Mouse (Mus musculus): ENCODE results near the gene Acpp. TPM values are rescaled to one million over a fixed set of nuclear protein-coding genes. Genes with fewer than 3 reads are reported as not detected.

Gene Acpp
- total RNA-seq, 2 experiments from 2014 or later: 0.28 to 0.34 TPM

GRCm38 (mm10) chr9:104264567-104264966 lies 73.0 kb downstream of the Acpp start:
- no peak overlapping the region for H3K27ac ChIP-seq
- no peak for DNase-seq (ENCODE audit: extremely low spot score in 1 of 2, low spot score in 2 of 2)
- TF ChIP-seq CTCF (IDR thresholded peaks at IDR 0.05): no peak
- intact Hi-C loops (cut with DNase I): no loop called here
- H3K4me3 ChIP-seq: no peak overlapping the region

- TF ChIP-seq CTCF (IDR thresholded peaks at IDR 0.05): no peak
- peak within 1 kb of the TSS; percentile 99 for H3K4me3 ChIP-seq
- peak within 1 kb of the TSS; percentile 96 for H3K27ac ChIP-seq
- DNase-seq (ENCODE audit: extremely low spot score in 1 of 2, low spot score in 2 of 2): peak; percentile 97 to 99
- intact Hi-C loops (cut with DNase I): no loop called here
Observed at GRCm38 (mm10) chr9:104262823-104263352, 74.7 kb downstream of the Acpp start, which contains the start of gene Dnajc13. Gene Dnajc13, minus strand, starts transcription at chr9:104262930.

DNA sequence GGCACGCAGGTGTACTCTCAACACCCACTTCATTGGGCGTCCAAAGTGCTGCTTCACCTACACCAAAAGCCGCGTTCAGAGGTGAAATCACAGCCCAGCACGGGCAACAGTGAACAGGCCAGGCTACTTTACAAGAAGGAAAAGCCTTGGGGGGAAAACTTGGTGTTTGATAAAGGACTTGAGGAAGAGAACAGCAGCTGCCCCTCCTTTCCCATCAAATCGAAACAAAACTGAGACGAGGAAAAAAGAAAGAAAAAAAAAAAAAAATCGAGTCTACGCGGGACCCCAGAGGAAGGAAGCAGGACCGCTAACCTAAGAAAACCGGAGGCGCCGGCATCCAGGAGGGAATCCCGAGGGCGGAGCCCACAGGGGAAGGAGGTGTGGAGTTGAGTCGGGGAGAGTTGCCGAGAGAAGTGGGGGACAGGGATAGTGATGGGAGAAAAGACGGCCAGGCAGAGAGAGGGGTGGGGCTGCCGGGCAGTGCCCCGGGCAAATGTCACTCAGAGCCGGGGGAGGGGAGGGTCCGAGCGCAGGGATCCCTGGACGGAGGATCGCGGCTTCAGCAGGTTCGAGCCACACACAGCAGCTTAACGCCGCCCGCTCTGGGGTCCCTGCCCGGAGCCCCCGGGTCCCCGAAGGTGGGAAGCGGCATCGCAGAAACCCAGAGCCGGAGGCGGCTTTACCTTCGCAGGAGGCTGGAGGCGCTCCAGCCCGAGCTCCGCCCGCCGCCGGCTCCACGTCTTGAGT lies 75.4 kb downstream of the Acpp start:
- intact Hi-C loops (cut with DNase I): no loop called here
- H3K4me3 ChIP-seq: peak overlapping the region; percentile 99
- no peak for TF ChIP-seq CTCF (IDR thresholded peaks at IDR 0.05)
- peak overlapping the region; percentile 96 for H3K27ac ChIP-seq
- DNase-seq (ENCODE audit: extremely low spot score in 1 of 2, low spot score in 2 of 2): peak in 1 of 2 experiments; percentile 26

GRCm38 (mm10) chr9:104260306-104260705 lies 77.2 kb downstream of the Acpp start:
- no peak for DNase-seq (ENCODE audit: extremely low spot score in 1 of 2, low spot score in 2 of 2)
- Histone ChIP-seq H3K4me3 (no peak overlapping the region), H3K27ac (no peak overlapping the region)
- no peak for TF ChIP-seq CTCF (IDR thresholded peaks at IDR 0.05)
- intact Hi-C loops (cut with DNase I): no loop called here

DNA sequence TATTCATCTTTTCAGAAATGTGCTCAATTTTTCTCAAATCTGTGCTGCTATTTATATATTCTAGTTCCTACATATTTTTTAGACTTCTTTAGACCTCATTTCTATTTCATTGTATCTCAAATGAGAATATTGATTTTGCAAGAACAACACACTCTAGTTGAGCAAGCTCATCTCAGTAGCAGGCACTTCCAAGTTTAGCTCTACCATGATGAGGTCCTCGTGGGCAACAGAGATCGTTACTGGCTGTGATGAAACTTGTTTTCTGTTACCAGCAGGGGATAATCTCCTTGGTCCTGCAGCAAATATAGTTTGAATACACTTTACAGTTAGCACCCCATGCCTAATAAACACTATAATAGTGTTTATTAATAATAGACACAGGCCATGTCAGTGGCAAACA lies 81.5 kb downstream of the Acpp start:
- Histone ChIP-seq H3K4me3 (no peak overlapping the region), H3K27ac (peak overlapping the region; percentile 17; the same call in 1 of the 2 replicates)
- intact Hi-C loops (cut with DNase I): no loop called here
- DNase-seq (ENCODE audit: extremely low spot score in 1 of 2, low spot score in 2 of 2): no peak
- no peak for TF ChIP-seq CTCF (IDR thresholded peaks at IDR 0.05)

GRCm38 (mm10) chr9:104254408-104255180 lies 83.0 kb downstream of the Acpp start:
- H3K27ac ChIP-seq: peak overlapping the region; percentile 55; the same call in 1 of the 2 replicates
- H3K4me3 ChIP-seq: no peak overlapping the region
- no peak for TF ChIP-seq CTCF (IDR thresholded peaks at IDR 0.05)
- intact Hi-C loops (cut with DNase I): no loop called here
- peak; percentile 26 to 33 for DNase-seq (ENCODE audit: extremely low spot score in 1 of 2, low spot score in 2 of 2)

- intact Hi-C loops (cut with DNase I): no loop called here
Observed at GRCm38 (mm10) chr9:104252637-104253036, 84.9 kb downstream of the Acpp start.

GRCm38 (mm10) chr9:104251687-104252086 lies 85.9 kb downstream of the Acpp start:
- DNase-seq (ENCODE audit: extremely low spot score in 1 of 2, low spot score in 2 of 2): no peak
- H3K4me3 ChIP-seq: no peak overlapping the region
- intact Hi-C loops (cut with DNase I): no loop called here
- TF ChIP-seq CTCF (IDR thresholded peaks at IDR 0.05): no peak
- H3K27ac ChIP-seq: no peak overlapping the region

More at GRCm38 (mm10) chr9:104252637-104253036, 84.9 kb downstream of the Acpp start:
- no peak for TF ChIP-seq CTCF (IDR thresholded peaks at IDR 0.05)
- no peak for DNase-seq (ENCODE audit: extremely low spot score in 1 of 2, low spot score in 2 of 2)
- H3K27ac ChIP-seq: no peak overlapping the region
- H3K4me3 ChIP-seq: no peak overlapping the region

- intact Hi-C loops (cut with DNase I): no loop called here
- DNase-seq (ENCODE audit: extremely low spot score in 1 of 2, low spot score in 2 of 2): no peak
Observed at GRCm38 (mm10) chr9:104251111-104251510, 86.4 kb downstream of the Acpp start.

DNA sequence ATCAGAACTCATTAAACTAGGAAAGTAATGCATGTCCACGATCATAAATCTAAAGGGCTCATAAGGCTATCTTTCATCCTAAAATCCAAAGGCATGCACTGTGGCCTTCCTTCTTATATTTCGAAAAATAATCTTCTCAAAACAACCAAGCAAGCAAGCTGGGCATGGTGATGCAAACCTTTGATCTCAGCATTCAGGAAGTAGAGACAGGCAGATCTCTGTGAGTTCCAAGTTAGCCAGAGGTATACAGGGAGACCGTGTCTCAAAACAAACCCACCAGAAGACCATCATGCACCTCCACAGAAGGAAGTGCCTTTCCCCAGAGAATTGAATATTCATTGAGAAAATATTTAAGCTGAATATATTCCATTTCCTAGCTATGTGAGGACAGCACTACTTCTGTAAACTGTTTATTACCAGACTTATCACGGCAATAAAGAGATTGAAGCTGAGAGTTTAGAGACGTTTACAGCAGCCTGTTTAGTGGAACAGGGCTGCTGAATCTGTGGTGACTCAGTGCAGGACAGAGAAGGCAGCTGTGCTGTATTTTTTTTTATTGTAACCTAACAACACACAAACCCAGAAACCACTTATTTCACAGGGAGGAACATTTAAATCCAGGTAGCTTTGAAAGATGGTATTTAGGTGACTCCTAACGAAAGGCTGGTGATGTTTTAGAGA lies 90.1 kb downstream of the Acpp start:
- intact Hi-C loops (cut with DNase I): no loop called here
- no peak for DNase-seq (ENCODE audit: extremely low spot score in 1 of 2, low spot score in 2 of 2)
- Histone ChIP-seq H3K27ac (no peak overlapping the region), H3K4me3 (no peak overlapping the region)
- TF ChIP-seq CTCF (IDR thresholded peaks at IDR 0.05): no peak

More at GRCm38 (mm10) chr9:104251111-104251510, 86.4 kb downstream of the Acpp start:
- no peak for TF ChIP-seq CTCF (IDR thresholded peaks at IDR 0.05)
- Histone ChIP-seq H3K4me3 (no peak overlapping the region), H3K27ac (no peak overlapping the region)

- no peak for TF ChIP-seq CTCF (IDR thresholded peaks at IDR 0.05)
- intact Hi-C loops (cut with DNase I): no loop called here
- DNase-seq (ENCODE audit: extremely low spot score in 1 of 2, low spot score in 2 of 2): no peak
- Histone ChIP-seq H3K4me3 (no peak overlapping the region), H3K27ac (no peak overlapping the region)
Observed at GRCm38 (mm10) chr9:104243799-104244466, 93.6 kb downstream of the Acpp start.

All from left cerebral cortex, adult 2 months (tissue).